Mouse (Mus musculus) neural tube, embryonic 14.5 days (tissue): ENCODE measurements around the gene Rxra. TPM values are rescaled to one million over a fixed set of nuclear protein-coding genes. Genes with fewer than 3 reads are reported as not detected.
A peak's percentile ranks its signal among the peaks of the same experiment; 100 is the strongest.

Source experiments
- ATAC-seq: fragments of 200-750 bp; cut with Nextera tagmentation; 2 replicates; pipeline ENCODE4 v1.8.0; 2017; ENCODE audit warnings: low read depth, mild to moderate bottlenecking, moderate TSS enrichment, moderate library complexity
- H3K27ac ChIP-seq: fragments of 300-500 bp; sonication (generic); 2 replicates; pipeline ENCODE4 v1.5.1; 2014; ENCODE audit warnings: low read depth, mild to moderate bottlenecking, control low read depth, low read length, moderate library complexity, mixed read lengths
- H3K27me3 ChIP-seq: fragments of 300-500 bp; sonication (generic); 2 replicates; pipeline ENCODE4 v1.6.1; 2014; ENCODE audit warnings: low read length; ENCODE audit not compliant: control insufficient read depth, insufficient read depth
- H3K36me3 ChIP-seq: fragments of 300-500 bp; sonication (generic); 2 replicates; pipeline ENCODE4 v1.6.1; 2014; ENCODE audit warnings: low read length, mixed read lengths; ENCODE audit not compliant: control insufficient read depth, insufficient read depth
- H3K4me1 ChIP-seq: fragments of 300-500 bp; sonication (generic); 2 replicates; pipeline ENCODE4 v1.6.1; 2014; ENCODE audit warnings: low read length; ENCODE audit not compliant: control insufficient read depth, insufficient read depth
- H3K4me2 ChIP-seq: fragments of 300-500 bp; sonication (generic); 2 replicates; pipeline ENCODE4 v1.6.1; 2014; ENCODE audit warnings: mild to moderate bottlenecking, low read depth, low read length, control low read depth
- H3K4me3 ChIP-seq: fragments of 300-500 bp; sonication (generic); 2 replicates; pipeline ENCODE4 v1.5.1; 2014; ENCODE audit warnings: low read depth, low read length, control low read depth, mixed read lengths
- H3K9ac ChIP-seq: fragments of 300-500 bp; sonication (generic); replicated peaks from 2 replicates; pipeline ENCODE4 v1.6.1; 2014; ENCODE audit warnings: low read depth, mild to moderate bottlenecking, control low read depth, low read length, mixed read lengths
- H3K9me3 ChIP-seq: fragments of 300-500 bp; sonication (generic); 2 replicates; pipeline ENCODE4 v1.6.1; 2016; ENCODE audit warnings: low read length; ENCODE audit not compliant: control insufficient read depth
- WGBS: fragments of 180-500 bp; shearing (Covaris S2); extraction: QIAGEN DNeasy Blood & Tissue Kit; methylation state at CpG from one replicate; pipeline ENCODE4 v1.1.7; 2014; 5-methylcytosine and 5-hydroxymethylcytosine counted together
- polyA plus RNA-seq: library from polyadenylated mRNA; unstranded; fragments of >200 nt; fragmentation: Nextera tagmentation; extraction: Ambion mirVana; gene quantifications from 2 replicates; pipeline ENCODE4 v1.2.1, GENCODE M21; 2014

The Rxra gene
- polyA plus RNA-seq: 1.6 and 2.7 TPM in 2 replicates

DNA sequence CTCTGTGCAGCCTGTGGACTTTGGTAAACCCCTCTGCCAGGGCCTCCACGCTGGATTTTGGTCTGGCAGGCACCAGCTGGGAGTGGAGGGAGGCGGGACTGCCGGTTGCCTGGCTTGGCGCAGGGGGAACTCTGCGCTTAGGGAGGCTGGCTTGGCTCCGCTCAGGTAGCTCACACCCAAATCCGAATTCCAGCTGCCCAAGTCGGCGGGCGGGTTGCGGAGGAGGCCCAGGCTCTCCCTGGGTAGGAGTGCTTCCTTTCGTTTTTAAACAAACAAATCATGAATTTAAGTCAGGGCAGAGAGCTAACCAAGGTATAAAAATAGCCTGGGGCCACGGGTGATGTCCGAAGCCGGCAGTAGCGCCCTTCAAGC, at the start of gene Rxra:
Gene Rxra, plus strand, starts transcription at position 335 of the 372 bp plus-strand sequence.
- Histone ChIP-seq H3K9me3 (no peaks in the 10 kb centered on the region), H3K4me3 (peak within 1 kb of the TSS; percentile 76), H3K27ac (peak within 1 kb of the TSS; percentile 73), H3K9ac (peak within 1 kb of the TSS; percentile 84), H3K4me1 (peaks cover 50% of the 10 kb centered on the region), H3K36me3 (no peaks in the 10 kb centered on the region), H3K4me2 (peak within 1 kb of the TSS; percentile 98), H3K27me3 (peaks cover 3% of the 10 kb centered on the region; the same call in 1 of the 2 replicates)
- no peak for ATAC-seq
- 5% methylated on average over 16 of the region's 16 CpGs for WGBS

DNA sequence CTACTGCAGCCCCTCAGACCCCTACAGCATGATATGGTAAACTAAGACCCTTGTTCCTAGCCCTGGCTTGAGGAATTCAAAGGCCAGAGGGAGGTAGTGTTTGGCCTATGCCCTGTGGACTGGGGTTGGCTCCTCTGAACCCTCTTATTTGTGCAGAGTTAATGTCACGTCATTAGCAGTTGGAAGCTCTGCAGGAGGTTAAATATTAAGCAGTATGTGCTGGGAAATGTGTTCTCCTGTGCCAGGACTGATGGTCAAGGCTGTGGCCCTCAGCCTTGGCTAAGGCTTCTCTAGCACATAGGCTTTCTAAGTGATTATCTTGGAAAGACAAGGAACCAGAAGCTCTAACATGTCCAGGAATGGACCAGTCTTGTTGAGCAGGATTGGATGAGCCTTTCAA, 49.6 kb upstream of the Rxra start:
- no peak for ATAC-seq
- no peak overlapping the region for H3K27ac ChIP-seq
- no peak overlapping the region for H3K4me2 ChIP-seq
- no peaks in the 10 kb centered on the region for H3K36me3 ChIP-seq
- no peaks in the 10 kb centered on the region for H3K27me3 ChIP-seq
- no peaks in the 10 kb centered on the region for H3K4me1 ChIP-seq
- H3K9me3 ChIP-seq: no peaks in the 10 kb centered on the region
- WGBS: 46% methylated on average over 1 of the region's 1 CpGs
- no peak overlapping the region for H3K4me3 ChIP-seq
- no peak overlapping the region for H3K9ac ChIP-seq

DNA sequence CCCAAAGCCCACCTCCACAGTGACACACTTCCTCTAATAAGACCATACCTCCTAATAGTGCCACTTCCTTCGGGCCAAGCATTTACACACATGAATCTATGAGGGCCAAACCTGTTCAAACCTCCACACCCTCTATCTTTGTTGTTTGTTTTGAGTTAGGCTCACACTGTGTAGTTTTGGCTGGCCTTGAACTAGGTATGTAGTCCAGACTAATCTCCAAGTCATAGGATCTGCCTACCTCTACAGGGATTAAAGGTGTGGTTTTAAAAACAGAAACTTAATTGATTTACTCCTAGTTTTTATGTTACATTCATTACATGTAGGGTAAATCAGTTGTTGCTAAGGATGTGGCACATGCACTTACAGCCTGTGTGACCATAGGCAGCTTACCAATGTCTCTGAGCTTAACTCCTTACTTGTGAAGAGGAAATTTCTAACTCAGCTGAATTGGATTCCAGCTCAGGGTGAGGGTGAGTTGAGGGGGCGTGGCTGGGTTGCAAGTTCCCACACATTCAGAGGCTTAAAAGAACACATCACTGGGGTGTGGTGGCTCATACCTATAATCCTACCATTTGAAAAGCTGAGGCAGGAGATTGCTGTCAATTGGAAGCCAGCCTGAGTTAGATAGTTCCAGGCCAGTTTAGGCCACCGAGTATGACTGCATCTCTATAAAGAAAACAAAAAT, 45.5 kb upstream of the Rxra start:
- no peaks in the 10 kb centered on the region for H3K9me3 ChIP-seq
- no peak for ATAC-seq
- H3K4me3 ChIP-seq: no peak overlapping the region
- H3K4me2 ChIP-seq: no peak overlapping the region
- H3K36me3 ChIP-seq: no peaks in the 10 kb centered on the region
- WGBS: 84% methylated on average over 3 of the region's 3 CpGs
- no peaks in the 10 kb centered on the region for H3K4me1 ChIP-seq
- H3K27me3 ChIP-seq: no peaks in the 10 kb centered on the region
- no peak overlapping the region for H3K9ac ChIP-seq
- H3K27ac ChIP-seq: no peak overlapping the region

DNA sequence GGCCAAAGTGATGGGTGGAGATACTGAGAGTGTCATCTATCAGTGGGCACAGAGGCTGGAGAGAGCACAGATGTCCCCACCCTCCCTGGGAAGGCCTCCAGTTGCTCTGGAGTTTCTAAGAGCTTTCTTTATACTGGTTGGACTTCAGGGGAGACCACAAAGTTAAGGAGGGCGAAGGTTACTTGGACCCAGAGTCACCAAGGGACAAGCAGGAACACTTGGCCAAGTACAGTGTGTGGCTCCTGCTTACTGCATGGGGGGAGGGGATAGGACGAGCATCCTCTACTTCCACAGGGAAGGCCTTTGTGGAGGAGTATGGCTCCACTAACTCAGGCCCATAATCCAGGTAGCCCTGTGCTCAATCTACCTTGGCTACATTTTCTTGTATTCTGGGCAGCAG, 42.8 kb upstream of the Rxra start:
- Histone ChIP-seq H3K4me3 (no peak overlapping the region), H3K27ac (no peak overlapping the region), H3K4me2 (no peak overlapping the region), H3K9me3 (no peaks in the 10 kb centered on the region), H3K36me3 (no peaks in the 10 kb centered on the region), H3K9ac (no peak overlapping the region), H3K27me3 (no peaks in the 10 kb centered on the region), H3K4me1 (no peaks in the 10 kb centered on the region)
- no peak for ATAC-seq
- 89% methylated on average over 2 of the region's 2 CpGs for WGBS

DNA sequence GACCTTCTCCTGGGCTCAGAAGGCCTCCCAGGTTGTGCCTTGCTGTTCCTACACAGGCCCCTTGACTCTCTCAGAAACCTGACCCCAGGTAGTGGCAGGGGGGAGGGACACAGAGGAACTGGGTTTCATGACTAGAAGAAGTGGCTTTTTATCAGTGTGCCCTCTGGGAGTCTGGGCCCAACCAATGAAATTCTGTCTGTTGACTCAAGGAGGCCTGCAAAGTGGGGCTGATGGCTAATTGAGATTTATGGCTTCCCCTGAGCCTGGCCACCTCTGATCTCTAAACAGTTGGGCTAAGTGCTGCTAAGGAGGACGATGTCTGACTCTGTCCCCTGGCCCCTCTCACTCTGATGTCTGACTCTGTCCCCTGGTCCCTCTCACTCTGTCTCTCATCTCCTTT, 42.2 kb upstream of the Rxra start:
- H3K9me3 ChIP-seq: no peaks in the 10 kb centered on the region
- ATAC-seq: no peak
- H3K4me1 ChIP-seq: no peaks in the 10 kb centered on the region
- no peak overlapping the region for H3K4me2 ChIP-seq
- H3K36me3 ChIP-seq: no peaks in the 10 kb centered on the region
- H3K27ac ChIP-seq: no peak overlapping the region
- H3K9ac ChIP-seq: no peak overlapping the region
- H3K27me3 ChIP-seq: no peaks in the 10 kb centered on the region
- H3K4me3 ChIP-seq: no peak overlapping the region
- WGBS: 15% methylated on average over 1 of the region's 1 CpGs

DNA sequence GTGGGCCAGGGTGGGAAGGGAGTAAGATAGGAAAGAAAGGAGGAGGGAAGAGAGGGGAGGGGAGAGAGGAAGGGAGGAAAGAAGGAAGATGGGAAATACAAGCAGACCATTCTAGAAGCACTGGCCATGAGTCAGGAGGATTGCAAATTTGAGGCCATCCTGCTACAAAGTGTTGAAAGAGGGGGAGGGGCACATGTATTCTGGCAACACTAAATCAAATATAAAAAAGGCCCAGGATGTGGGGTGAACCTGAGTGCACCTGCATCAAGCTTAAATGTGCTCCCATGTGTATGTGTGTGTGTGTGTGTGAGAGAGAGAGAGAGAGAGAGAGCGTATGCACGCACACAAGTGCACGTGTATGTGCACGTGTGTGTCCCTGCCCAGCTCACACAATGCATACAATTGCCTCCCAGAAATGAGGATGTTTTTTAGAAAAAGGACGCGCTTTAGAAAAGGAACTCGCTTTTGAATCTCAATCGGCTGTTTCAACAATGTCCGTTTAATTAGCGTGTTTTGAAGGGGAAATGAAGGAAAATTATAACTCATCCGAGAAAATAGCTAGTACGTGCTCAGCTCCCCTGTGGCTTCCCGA, 41.0 kb upstream of the Rxra start:
- Histone ChIP-seq H3K27ac (no peak overlapping the region), H3K9me3 (no peaks in the 10 kb centered on the region), H3K9ac (no peak overlapping the region), H3K36me3 (no peaks in the 10 kb centered on the region), H3K4me2 (no peak overlapping the region), H3K4me3 (no peak overlapping the region), H3K4me1 (no peaks in the 10 kb centered on the region), H3K27me3 (no peaks in the 10 kb centered on the region)
- 66% methylated on average over 13 of the region's 13 CpGs for WGBS
- no peak for ATAC-seq

DNA sequence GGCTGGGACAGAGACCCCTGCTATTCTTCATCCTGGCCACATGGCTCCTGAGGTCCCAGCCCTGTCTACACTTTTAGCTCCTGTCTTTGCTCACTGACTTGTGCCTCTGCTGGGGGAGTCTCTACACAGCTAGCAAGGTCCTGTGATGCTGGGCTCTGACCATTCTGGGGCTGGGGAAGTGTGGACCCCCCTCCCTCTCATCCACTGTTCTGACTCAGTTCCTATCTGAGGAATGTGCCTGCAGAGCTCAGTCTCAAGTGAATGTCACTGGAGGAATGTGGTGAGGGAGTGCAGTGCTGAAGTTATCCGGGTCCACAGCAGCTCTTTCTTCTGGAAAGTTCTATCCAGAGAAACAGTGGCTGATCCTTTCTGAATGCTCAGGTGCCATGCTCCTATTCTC, 39.4 kb upstream of the Rxra start:
- H3K27ac ChIP-seq: no peak overlapping the region
- no peak for ATAC-seq
- H3K9me3 ChIP-seq: no peaks in the 10 kb centered on the region
- WGBS: 75% methylated on average over 1 of the region's 1 CpGs
- H3K36me3 ChIP-seq: no peaks in the 10 kb centered on the region
- H3K4me2 ChIP-seq: no peak overlapping the region
- H3K4me1 ChIP-seq: no peaks in the 10 kb centered on the region
- no peak overlapping the region for H3K9ac ChIP-seq
- H3K4me3 ChIP-seq: no peak overlapping the region
- no peaks in the 10 kb centered on the region for H3K27me3 ChIP-seq

DNA sequence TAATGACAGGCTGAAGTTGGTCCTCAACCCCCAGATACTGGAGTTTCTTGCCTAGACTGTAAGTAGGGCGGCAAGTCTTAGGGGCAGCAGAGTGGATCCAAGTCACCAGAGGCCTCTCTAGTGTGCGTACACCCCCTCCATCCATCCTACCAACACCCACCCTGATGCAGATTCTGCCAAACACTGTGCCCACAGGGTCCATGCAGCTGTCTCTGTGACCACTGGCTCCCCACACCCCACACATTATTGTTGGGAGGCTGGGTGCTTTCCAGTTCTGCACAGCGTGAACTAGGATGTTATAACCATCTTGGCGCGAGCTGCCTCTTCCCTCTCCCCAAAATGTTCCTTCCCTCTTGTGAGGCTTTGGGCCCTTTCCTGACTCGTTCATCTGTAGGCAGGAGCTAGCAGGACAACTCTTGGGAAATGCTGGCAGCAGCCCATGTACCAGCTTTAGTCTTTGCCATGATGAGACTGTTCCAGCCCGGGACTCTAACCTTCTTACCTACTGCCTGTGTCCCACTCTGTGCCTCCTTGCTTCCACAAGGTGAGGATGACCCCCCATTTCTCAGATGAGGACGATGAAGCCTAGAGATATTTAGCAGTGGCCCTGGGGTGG, 38.9 kb upstream of the Rxra start:
- no peak for ATAC-seq
- Histone ChIP-seq H3K4me1 (no peaks in the 10 kb centered on the region), H3K27ac (no peak overlapping the region), H3K4me2 (no peak overlapping the region), H3K9ac (no peak overlapping the region), H3K36me3 (no peaks in the 10 kb centered on the region), H3K4me3 (no peak overlapping the region), H3K27me3 (no peaks in the 10 kb centered on the region), H3K9me3 (no peaks in the 10 kb centered on the region)
- 89% methylated on average over 8 of the region's 8 CpGs for WGBS

DNA sequence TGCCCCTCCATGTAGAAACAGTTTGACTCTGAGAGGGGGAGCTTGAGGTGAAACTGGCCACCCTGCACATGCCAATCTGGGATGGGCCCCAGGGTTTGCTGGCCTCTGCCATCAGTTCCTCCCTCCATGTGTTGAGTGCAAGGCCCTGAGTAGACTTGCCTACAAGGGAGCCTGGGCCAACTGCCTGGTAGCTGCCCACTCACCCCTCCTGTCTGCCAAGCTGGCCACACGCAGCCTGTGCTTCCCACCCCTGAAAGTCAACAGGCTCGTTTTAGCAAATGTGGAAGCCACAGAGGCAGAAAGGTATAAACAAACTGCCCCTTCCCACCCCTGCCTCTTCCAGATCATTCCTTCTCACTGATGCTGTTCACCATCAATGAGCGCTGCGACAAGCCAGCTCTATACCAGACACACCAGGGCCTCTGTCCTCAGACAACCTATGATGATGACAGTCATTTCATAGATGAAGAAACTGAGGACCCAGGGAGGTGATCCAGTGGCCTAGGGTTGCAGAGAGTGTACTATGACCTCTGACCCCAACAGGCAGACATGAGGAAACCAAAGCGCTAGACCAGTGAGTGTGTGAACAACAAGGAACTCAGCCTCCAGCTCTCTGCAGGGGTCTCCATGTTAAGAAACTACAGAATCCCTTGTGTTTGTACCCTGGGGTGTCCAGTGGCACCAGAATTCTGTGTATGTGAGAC, 36.5 kb upstream of the Rxra start:
- 90% methylated on average over 5 of the region's 5 CpGs for WGBS
- no peak overlapping the region for H3K4me3 ChIP-seq
- no peak for ATAC-seq

More for the DNA sequence above, 36.5 kb upstream of the Rxra start:
- no peaks in the 10 kb centered on the region for H3K9me3 ChIP-seq
- no peaks in the 10 kb centered on the region for H3K36me3 ChIP-seq
- no peak overlapping the region for H3K4me2 ChIP-seq
- H3K9ac ChIP-seq: no peak overlapping the region
- H3K27me3 ChIP-seq: no peaks in the 10 kb centered on the region
- H3K4me1 ChIP-seq: no peaks in the 10 kb centered on the region
- no peak overlapping the region for H3K27ac ChIP-seq
